Mouse (Mus musculus) E14TG2a.4 (cell line): ENCODE data around the gene Sh2b3.

Experiments
- H3K27me3 ChIP-seq: 2 replicates; pipeline ENCODE4 v1.6.1; 2014; ENCODE audit warnings: low read length, control low read depth; ENCODE audit not compliant: insufficient read depth
- H3K36me3 ChIP-seq: 2 replicates; pipeline ENCODE4 v1.6.1; 2014; ENCODE audit warnings: low read length, control low read depth; ENCODE audit not compliant: insufficient read depth
- H3K4me1 ChIP-seq: replicated peaks from 2 replicates; pipeline ENCODE4 v1.6.1; 2014; ENCODE audit warnings: low read depth, low read length, control low read depth
- H3K4me3 ChIP-seq: replicated peaks from 2 replicates; pipeline ENCODE4 v1.5.1; 2014; ENCODE audit warnings: mild to moderate bottlenecking, low read length
- H3K9me3 ChIP-seq: 2 replicates; pipeline ENCODE4 v1.6.1; 2014; ENCODE audit warnings: low read length, control low read depth
- CTCF ChIP-seq: conservative IDR thresholded peaks from 2 replicates; pipeline ENCODE4 v1.5.1; 2014; ENCODE audit warnings: low read length
- NANOG ChIP-seq: IDR thresholded peaks from 2 replicates; pipeline ENCODE4 v1.6.1; 2014; ENCODE audit warnings: borderline replicate concordance, low read length, mixed read lengths
- POU5F1 ChIP-seq: IDR thresholded peaks from 2 replicates; pipeline ENCODE4 v1.6.1; 2014; ENCODE audit warnings: low read length, borderline replicate concordance

Gene Sh2b3

GRCm38 (mm10) chr5:121825606-121826005, 11.8 kb downstream of the Sh2b3 start:
- Histone ChIP-seq H3K9me3 (no peaks in the 10 kb centered on the region), H3K36me3 (peaks cover 77% of the 10 kb centered on the region), H3K27me3 (peaks cover 30% of the 10 kb centered on the region), H3K4me3 (no peak overlapping the region), H3K4me1 (peaks cover 42% of the 10 kb centered on the region)
- TF ChIP-seq CTCF (no peak), POU5F1 (no peak), NANOG (no peak)

- peaks cover 17% of the 10 kb centered on the region for H3K27me3 ChIP-seq
- H3K36me3 ChIP-seq: peaks cover 92% of the 10 kb centered on the region
- TF ChIP-seq POU5F1 (no peak), CTCF (no peak), NANOG (no peak)
- no peak overlapping the region for H3K4me3 ChIP-seq
- H3K4me1 ChIP-seq: peaks cover 42% of the 10 kb centered on the region
- H3K9me3 ChIP-seq: no peaks in the 10 kb centered on the region
Measured at GRCm38 (mm10) chr5:121824121-121824520, 13.3 kb downstream of the Sh2b3 start.

- Histone ChIP-seq H3K27me3 (peaks cover 13% of the 10 kb centered on the region), H3K36me3 (peaks cover 96% of the 10 kb centered on the region), H3K9me3 (no peaks in the 10 kb centered on the region), H3K4me1 (peaks cover 43% of the 10 kb centered on the region), H3K4me3 (no peak overlapping the region)
- no peak for TF ChIP-seq CTCF
- TF ChIP-seq POU5F1: no peak
- no peak for TF ChIP-seq NANOG
Measured at GRCm38 (mm10) chr5:121823668-121824067, 13.8 kb downstream of the Sh2b3 start.

GRCm38 (mm10) chr5:121822786-121823505, 14.5 kb downstream of the Sh2b3 start:
- peaks cover 100% of the 10 kb centered on the region for H3K36me3 ChIP-seq
- peaks cover 46% of the 10 kb centered on the region for H3K4me1 ChIP-seq
- no peaks in the 10 kb centered on the region for H3K9me3 ChIP-seq
- TF ChIP-seq POU5F1 (no peak), CTCF (no peak), NANOG (no peak)
- H3K27me3 ChIP-seq: peaks cover 8% of the 10 kb centered on the region
- H3K4me3 ChIP-seq: no peak overlapping the region

GRCm38 (mm10) chr5:121821552-121821951, 15.9 kb downstream of the Sh2b3 start:
- H3K4me1 ChIP-seq: peaks cover 44% of the 10 kb centered on the region
- H3K4me3 ChIP-seq: no peak overlapping the region
- TF ChIP-seq CTCF (no peak), POU5F1 (no peak), NANOG (no peak)
- no peaks in the 10 kb centered on the region for H3K9me3 ChIP-seq
- H3K27me3 ChIP-seq: no peaks in the 10 kb centered on the region
- H3K36me3 ChIP-seq: peaks cover 100% of the 10 kb centered on the region

- no peak overlapping the region for H3K4me3 ChIP-seq
- no peaks in the 10 kb centered on the region for H3K9me3 ChIP-seq
- H3K27me3 ChIP-seq: no peaks in the 10 kb centered on the region
- H3K36me3 ChIP-seq: peaks cover 100% of the 10 kb centered on the region
- peaks cover 42% of the 10 kb centered on the region for H3K4me1 ChIP-seq
- TF ChIP-seq NANOG (no peak), POU5F1 (no peak), CTCF (no peak)
Measured at GRCm38 (mm10) chr5:121821116-121821515, 16.3 kb downstream of the Sh2b3 start.

- Histone ChIP-seq H3K4me3 (no peak overlapping the region), H3K36me3 (peaks cover 100% of the 10 kb centered on the region), H3K27me3 (no peaks in the 10 kb centered on the region), H3K9me3 (no peaks in the 10 kb centered on the region), H3K4me1 (peaks cover 45% of the 10 kb centered on the region)
- TF ChIP-seq CTCF (no peak), NANOG (no peak), POU5F1 (no peak)
Measured at GRCm38 (mm10) chr5:121820657-121821056, 16.8 kb downstream of the Sh2b3 start.

GRCm38 (mm10) chr5:121820161-121820560, 17.3 kb downstream of the Sh2b3 start:
- Histone ChIP-seq H3K4me3 (no peak overlapping the region), H3K36me3 (peaks cover 100% of the 10 kb centered on the region), H3K4me1 (peaks cover 50% of the 10 kb centered on the region), H3K9me3 (no peaks in the 10 kb centered on the region), H3K27me3 (no peaks in the 10 kb centered on the region)
- no peak for TF ChIP-seq CTCF
- no peak for TF ChIP-seq POU5F1
- no peak for TF ChIP-seq NANOG
